Mouse (Mus musculus) forebrain, embryonic 13.5 days (tissue): ENCODE measurements at regions not wholly inside any gene's neighbourhood (a gene's known extent, or its start where the extent isn't known, plus 50 kb on each side); places are given as distances from the start of the nearest gene placed in this dataset.

Source experiments
- ATAC-seq: fragments of 200-750 bp; cut with Nextera tagmentation; 2 replicates; pipeline ENCODE4 v1.8.0; 2017
- H3K27ac ChIP-seq: fragments of 300-500 bp; sonication (generic); 2 replicates; pipeline ENCODE4 v1.5.1; 2015; ENCODE audit warnings: inconsistent platforms, mild to moderate bottlenecking, moderate library complexity
- H3K27me3 ChIP-seq: fragments of 300-500 bp; sonication (generic); 2 replicates; pipeline ENCODE4 v1.6.1; 2015; ENCODE audit warnings: mild to moderate bottlenecking, inconsistent platforms
- H3K36me3 ChIP-seq: fragments of 300-500 bp; sonication (generic); 2 replicates; pipeline ENCODE4 v1.6.1; 2015; ENCODE audit warnings: mild to moderate bottlenecking, inconsistent platforms; ENCODE audit not compliant: poor library complexity, severe bottlenecking
- H3K4me1 ChIP-seq: fragments of 300-500 bp; sonication (generic); 2 replicates; pipeline ENCODE4 v1.6.1; 2015; ENCODE audit warnings: inconsistent platforms
- H3K4me2 ChIP-seq: fragments of 300-500 bp; sonication (generic); 2 replicates; pipeline ENCODE4 v1.6.1; 2015; ENCODE audit warnings: inconsistent platforms, mild to moderate bottlenecking, moderate library complexity
- H3K4me3 ChIP-seq: fragments of 300-500 bp; sonication (generic); 2 replicates; pipeline ENCODE4 v1.5.1; 2015; ENCODE audit warnings: mild to moderate bottlenecking, inconsistent platforms
- H3K9ac ChIP-seq: fragments of 300-500 bp; sonication (generic); 2 replicates; pipeline ENCODE4 v1.6.1; 2015; ENCODE audit warnings: mild to moderate bottlenecking, inconsistent platforms
- H3K9me3 ChIP-seq: fragments of 300-500 bp; sonication (generic); replicated peaks from 2 replicates; pipeline ENCODE4 v1.6.1; 2016; ENCODE audit warnings: inconsistent platforms
- WGBS: fragments of 180-500 bp; shearing (Covaris S2); methylation state at CpG from one replicate; pipeline ENCODE4 v1.1.7; 2015; 5-methylcytosine and 5-hydroxymethylcytosine counted together

GRCm38 (mm10) chr9:73173589-73174247, 60.5 kb downstream of the Rsl24d1 start:
- Histone ChIP-seq H3K27ac (no peak overlapping the region), H3K36me3 (no peaks in the 10 kb centered on the region), H3K4me1 (no peaks in the 10 kb centered on the region), H3K9me3 (no peaks in the 10 kb centered on the region; the same call in 1 of the 2 replicates), H3K27me3 (no peaks in the 10 kb centered on the region), H3K4me2 (no peak overlapping the region), H3K9ac (no peak overlapping the region), H3K4me3 (no peak overlapping the region)
- 70% methylated on average over 7 of the region's 7 CpGs for WGBS
- no peak for ATAC-seq

GRCm38 (mm10) chr9:73176645-73177044, 63.4 kb downstream of the Rsl24d1 start:
- Histone ChIP-seq H3K36me3 (no peaks in the 10 kb centered on the region), H3K4me2 (no peak overlapping the region), H3K27me3 (no peaks in the 10 kb centered on the region), H3K27ac (no peak overlapping the region), H3K4me1 (no peaks in the 10 kb centered on the region), H3K4me3 (no peak overlapping the region), H3K9ac (no peak overlapping the region), H3K9me3 (no peaks in the 10 kb centered on the region)
- ATAC-seq, result no peak

DNA sequence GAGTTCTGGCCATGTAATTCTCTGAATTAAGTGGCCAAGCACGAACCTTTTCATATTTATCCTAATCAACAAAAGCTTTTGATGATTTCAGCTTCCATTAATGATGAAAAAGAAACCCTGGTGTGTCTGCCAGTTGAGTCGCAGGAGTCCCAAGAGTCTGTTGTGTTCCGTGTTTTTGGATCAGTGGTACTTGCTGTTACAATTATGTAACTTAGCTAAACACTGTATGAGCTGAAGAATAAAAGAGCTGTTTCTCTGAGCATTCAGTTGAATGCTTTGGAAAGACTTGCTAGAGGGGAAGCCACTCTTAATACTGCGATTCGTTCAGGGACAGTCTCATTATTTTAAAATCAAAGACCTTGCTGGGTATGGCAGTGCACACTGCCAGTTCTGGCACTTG, 70.1 kb downstream of the Rsl24d1 start:
- WGBS, result 38% methylated on average over 5 of the region's 5 CpGs
- H3K9me3 ChIP-seq, result no peaks in the 10 kb centered on the region
- no peaks in the 10 kb centered on the region for H3K4me1 ChIP-seq
- H3K27me3 ChIP-seq, result no peaks in the 10 kb centered on the region
- no peak overlapping the region for H3K4me3 ChIP-seq
- H3K36me3 ChIP-seq, result no peaks in the 10 kb centered on the region
- no peak for ATAC-seq
- H3K27ac ChIP-seq, result no peak overlapping the region
- no peak overlapping the region for H3K9ac ChIP-seq
- H3K4me2 ChIP-seq, result no peak overlapping the region

- ATAC-seq, result no peak
- Histone ChIP-seq H3K9ac (no peak overlapping the region), H3K4me1 (no peaks in the 10 kb centered on the region), H3K36me3 (no peaks in the 10 kb centered on the region), H3K27me3 (no peaks in the 10 kb centered on the region), H3K4me2 (no peak overlapping the region), H3K27ac (no peak overlapping the region), H3K9me3 (no peaks in the 10 kb centered on the region), H3K4me3 (no peak overlapping the region)
- WGBS, result 41% methylated on average over 3 of the region's 3 CpGs
Observed at GRCm38 (mm10) chr9:73184908-73185307, 71.7 kb downstream of the Rsl24d1 start.

- H3K36me3 ChIP-seq, result no peaks in the 10 kb centered on the region
- no peak overlapping the region for H3K27ac ChIP-seq
- 0 out of 2 replicates have a peak overlapping the region, but pooled peaks have one; percentile 2 for H3K4me2 ChIP-seq
- no peaks in the 10 kb centered on the region for H3K9me3 ChIP-seq
- H3K4me3 ChIP-seq, result no peak overlapping the region
- H3K27me3 ChIP-seq, result no peaks in the 10 kb centered on the region
- WGBS, result 19% methylated on average over 11 of the region's 11 CpGs
- no peak for ATAC-seq
- peaks cover 5% of the 10 kb centered on the region for H3K4me1 ChIP-seq
- no peak overlapping the region for H3K9ac ChIP-seq
Observed at GRCm38 (mm10) chr9:73192271-73192785, 79.1 kb downstream of the Rsl24d1 start.

DNA sequence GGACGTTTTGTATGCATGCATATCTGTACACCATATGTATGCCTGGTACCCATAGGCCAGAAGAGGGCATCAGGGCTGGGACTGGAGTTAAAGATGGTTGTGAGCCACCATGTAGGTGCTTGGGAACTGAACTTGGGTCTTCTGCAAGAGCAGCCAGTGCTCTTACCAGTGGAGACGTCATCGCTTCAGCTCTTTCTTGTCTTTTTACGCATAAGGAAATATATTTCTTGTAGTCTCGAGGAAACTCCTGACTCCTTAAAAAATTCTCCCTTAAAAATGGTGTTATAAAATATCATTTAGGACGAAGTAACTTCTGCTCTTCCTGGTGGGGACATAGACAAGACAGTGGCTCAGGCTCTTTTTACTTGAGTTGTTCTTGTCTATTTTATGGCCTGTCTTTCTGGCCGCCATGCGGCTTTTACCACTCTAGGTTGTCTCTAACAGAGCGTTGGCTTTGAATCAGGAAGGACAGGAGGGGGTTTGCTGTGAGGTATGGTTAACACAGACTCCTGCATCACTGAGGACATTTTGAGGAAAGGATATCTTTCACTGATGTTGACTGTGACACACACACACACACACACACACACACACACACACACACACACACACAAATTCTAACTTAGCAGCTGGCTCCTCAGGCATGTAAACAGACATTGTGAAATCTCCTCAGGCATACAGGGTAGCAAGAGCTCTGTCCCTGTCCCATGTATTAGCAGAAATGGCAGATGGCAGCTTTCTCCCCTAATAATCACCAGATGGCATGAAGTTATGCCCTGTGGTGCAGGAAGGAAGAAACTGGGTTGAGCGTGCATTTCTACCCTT, 85.2 kb downstream of the Rsl24d1 start:
- H3K36me3 ChIP-seq, result no peaks in the 10 kb centered on the region
- H3K27me3 ChIP-seq, result no peaks in the 10 kb centered on the region
- H3K4me1 ChIP-seq, result no peaks in the 10 kb centered on the region
- no peak overlapping the region for H3K4me2 ChIP-seq
- H3K4me3 ChIP-seq, result no peak overlapping the region
- H3K9me3 ChIP-seq, result no peaks in the 10 kb centered on the region
- peak; percentile 74 for ATAC-seq
- no peak overlapping the region for H3K27ac ChIP-seq
- WGBS, result 85% methylated on average over 10 of the region's 10 CpGs
- no peak overlapping the region for H3K9ac ChIP-seq

- no peak overlapping the region for H3K9ac ChIP-seq
- no peak overlapping the region for H3K4me2 ChIP-seq
- H3K27ac ChIP-seq, result no peak overlapping the region
- no peak overlapping the region for H3K4me3 ChIP-seq
- no peaks in the 10 kb centered on the region for H3K36me3 ChIP-seq
- WGBS, result 82% methylated on average over 6 of the region's 6 CpGs
- no peaks in the 10 kb centered on the region for H3K9me3 ChIP-seq
- ATAC-seq, result no peak
- H3K27me3 ChIP-seq, result no peaks in the 10 kb centered on the region
- no peaks in the 10 kb centered on the region for H3K4me1 ChIP-seq
Observed at GRCm38 (mm10) chr9:73223111-73223510, 109.9 kb downstream of the Rsl24d1 start.

GRCm38 (mm10) chr9:73240188-73240587, 127.0 kb downstream of the Rsl24d1 start:
- 75% methylated on average over 5 of the region's 5 CpGs for WGBS
- H3K9ac ChIP-seq, result no peak overlapping the region
- no peaks in the 10 kb centered on the region for H3K36me3 ChIP-seq
- H3K4me1 ChIP-seq, result no peaks in the 10 kb centered on the region
- no peak overlapping the region for H3K4me2 ChIP-seq
- no peak overlapping the region for H3K4me3 ChIP-seq
- no peaks in the 10 kb centered on the region for H3K9me3 ChIP-seq
- ATAC-seq, result no peak
- no peak overlapping the region for H3K27ac ChIP-seq
- no peaks in the 10 kb centered on the region for H3K27me3 ChIP-seq

DNA sequence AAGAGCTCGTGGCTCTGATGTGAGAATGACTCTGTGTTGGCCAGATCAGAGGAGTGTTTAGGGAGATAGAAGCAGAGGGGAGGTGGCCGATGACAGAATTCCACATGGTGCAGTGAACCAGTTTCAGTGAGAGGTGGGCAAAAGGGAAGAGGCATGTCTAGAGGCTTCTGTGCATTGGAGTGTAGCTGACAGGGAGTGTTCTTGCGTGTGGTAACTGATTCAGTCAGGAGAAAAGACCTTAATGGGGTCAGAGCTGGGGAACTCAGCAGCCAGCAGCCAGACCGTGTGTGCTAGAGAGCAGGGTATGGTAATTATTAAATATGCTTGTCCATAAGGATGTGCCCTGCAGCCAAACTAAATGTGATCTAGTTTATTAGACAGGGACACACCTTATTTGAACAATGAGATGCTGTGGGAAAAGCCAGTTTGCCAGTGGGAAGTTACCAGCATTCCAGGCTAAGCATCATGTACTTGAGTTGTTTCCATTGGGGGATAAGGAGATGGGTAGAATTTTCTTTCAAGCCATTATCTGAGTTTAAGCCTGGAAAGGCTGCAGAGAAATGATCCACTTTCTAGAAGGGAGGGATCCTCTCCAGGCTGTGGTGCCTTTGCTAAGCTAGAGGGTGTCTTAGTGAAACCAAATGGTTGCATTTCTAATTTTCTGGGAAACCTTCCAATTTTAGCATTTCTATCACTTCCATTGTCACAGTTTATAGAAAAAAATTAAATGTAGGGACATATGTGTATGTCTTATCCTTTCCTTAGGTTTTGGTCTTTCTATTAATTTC, 129.5 kb downstream of the Rsl24d1 start:
- no peak overlapping the region for H3K27ac ChIP-seq
- no peaks in the 10 kb centered on the region for H3K36me3 ChIP-seq
- 63% methylated on average over 4 of the region's 4 CpGs for WGBS
- H3K4me3 ChIP-seq, result no peak overlapping the region
- H3K9ac ChIP-seq, result no peak overlapping the region
- ATAC-seq, result no peak
- no peak overlapping the region for H3K4me2 ChIP-seq
- H3K4me1 ChIP-seq, result no peaks in the 10 kb centered on the region
- no peaks in the 10 kb centered on the region for H3K27me3 ChIP-seq
- H3K9me3 ChIP-seq, result no peaks in the 10 kb centered on the region

- no peaks in the 10 kb centered on the region for H3K4me1 ChIP-seq
- no peaks in the 10 kb centered on the region for H3K9me3 ChIP-seq
- H3K9ac ChIP-seq, result no peak overlapping the region
- WGBS, result 64% methylated on average over 3 of the region's 3 CpGs
- no peak overlapping the region for H3K4me2 ChIP-seq
- no peak overlapping the region for H3K27ac ChIP-seq
- H3K4me3 ChIP-seq, result no peak overlapping the region
- no peaks in the 10 kb centered on the region for H3K27me3 ChIP-seq
- H3K36me3 ChIP-seq, result no peaks in the 10 kb centered on the region
- no peak for ATAC-seq
Observed at GRCm38 (mm10) chr9:73244177-73244576, 131.0 kb downstream of the Rsl24d1 start.

GRCm38 (mm10) chr9:73245524-73245923, 132.3 kb downstream of the Rsl24d1 start:
- no peaks in the 10 kb centered on the region for H3K36me3 ChIP-seq
- 83% methylated on average over 7 of the region's 7 CpGs for WGBS
- no peak overlapping the region for H3K9ac ChIP-seq
- H3K9me3 ChIP-seq, result no peaks in the 10 kb centered on the region
- ATAC-seq, result no peak
- H3K4me3 ChIP-seq, result no peak overlapping the region
- no peaks in the 10 kb centered on the region for H3K27me3 ChIP-seq
- no peaks in the 10 kb centered on the region for H3K4me1 ChIP-seq
- H3K27ac ChIP-seq, result no peak overlapping the region
- no peak overlapping the region for H3K4me2 ChIP-seq

GRCm38 (mm10) chr9:73258171-73258570, 144.9 kb downstream of the Rsl24d1 start:
- ATAC-seq, result peak; percentile 77

More at GRCm38 (mm10) chr9:73258171-73258570, 144.9 kb downstream of the Rsl24d1 start:
- H3K4me3 ChIP-seq, result no peak overlapping the region
- H3K36me3 ChIP-seq, result no peaks in the 10 kb centered on the region
- 66% methylated on average over 9 of the region's 9 CpGs for WGBS
- H3K4me2 ChIP-seq, result no peak overlapping the region
- H3K27ac ChIP-seq, result no peak overlapping the region
- no peaks in the 10 kb centered on the region for H3K27me3 ChIP-seq
- H3K9me3 ChIP-seq, result no peaks in the 10 kb centered on the region
- H3K9ac ChIP-seq, result no peak overlapping the region
- H3K4me1 ChIP-seq, result no peaks in the 10 kb centered on the region
